Mouse (Mus musculus) CH12.LX (cell line): Measurements from ENCODE around the gene Cryzl1. TPM values are rescaled to one million over a fixed set of nuclear protein-coding genes. Genes with fewer than 3 reads are reported as not detected.
A peak's percentile ranks its signal among the peaks of the same experiment; 100 is the strongest.

Source experiments
- DNase-seq: peaks from one replicate; pipeline ENCODE4 v3.0.0-alpha.2; 2013; ENCODE audit errors: extremely low read depth
- H3K27ac ChIP-seq: 2 replicates; pipeline ENCODE4 v1.5.1; 2012; ENCODE audit warnings: low read depth, mild to moderate bottlenecking, control low read depth, moderate library complexity; ENCODE audit not compliant: insufficient read depth
- H3K27me3 ChIP-seq: replicated peaks from 2 replicates; pipeline ENCODE3; 2012; ENCODE audit warnings: inconsistent platforms
- H3K36me3 ChIP-seq, 2 experiments: replicated peaks in 1 of 2; 2 replicates each; pipeline versions ENCODE3 to v1.6.1; 2012; ENCODE audit warnings: inconsistent platforms in 1 of 2, low read length in 1 of 2, mild to moderate bottlenecking in 1 of 2, mixed read lengths in 1 of 2, moderate library complexity in 1 of 2; ENCODE audit not compliant: control insufficient read depth in 1 of 2, insufficient read depth in 1 of 2
- H3K4me1 ChIP-seq, 2 experiments: 2 replicates each; pipeline ENCODE4 v1.6.1; 2012; ENCODE audit warnings: inconsistent platforms in 1 of 2, moderate library complexity in 1 of 2; ENCODE audit not compliant: insufficient read depth in 2 of 2, control insufficient read depth in 1 of 2
- H3K4me2 ChIP-seq: 2 replicates; pipeline ENCODE4 v1.6.1; 2012; ENCODE audit warnings: low read depth, mild to moderate bottlenecking, control low read depth; ENCODE audit not compliant: poor library complexity, insufficient read depth, severe bottlenecking
- H3K4me3 ChIP-seq, 3 experiments: fragments of 150-350 bp in 1 of 3; sonication (generic) in 1 of 3; replicated peaks in 1 of 3; 2 replicates each; pipeline versions ENCODE3 to v1.5.1; 2011 to 2012; ENCODE audit warnings: low read depth in 2 of 3, low read length in 2 of 3, mild to moderate bottlenecking in 2 of 3, moderate library complexity in 2 of 3, control low read depth in 1 of 3, improper control_type of control experiment in 1 of 3, inconsistent platforms in 1 of 3, mixed read lengths in 1 of 3; ENCODE audit not compliant: poor library complexity in 1 of 3
- H3K79me2 ChIP-seq: replicated peaks from 2 replicates; pipeline ENCODE4 v1.6.1; 2012; ENCODE audit warnings: mild to moderate bottlenecking, moderate library complexity; ENCODE audit not compliant: control insufficient read depth, poor library complexity, insufficient read depth, severe bottlenecking; ENCODE audit errors: extremely low read depth
- H3K9ac ChIP-seq: 2 replicates; pipeline ENCODE4 v1.6.1; 2012; ENCODE audit warnings: low read depth, mild to moderate bottlenecking, control low read depth, moderate library complexity; ENCODE audit not compliant: insufficient read depth
- H3K9me3 ChIP-seq: replicated peaks from 2 replicates; pipeline ENCODE3; 2012; ENCODE audit warnings: low read length, inconsistent platforms, mixed read lengths
- BHLHE40 ChIP-seq: IDR thresholded peaks from 2 replicates; pipeline ENCODE4 v1.6.1; 2011; ENCODE audit warnings: mild to moderate bottlenecking, low read depth, low read length, improper control_type of control experiment
- CHD2 ChIP-seq: IDR thresholded peaks from 2 replicates; pipeline ENCODE4 v1.6.1; 2011; ENCODE audit warnings: low read length, improper control_type of control experiment
- CTCF ChIP-seq, 2 experiments: IDR thresholded peaks in 1 of 2; conservative IDR thresholded peaks in 1 of 2; 2 replicates each; pipeline ENCODE4 v1.5.1; 2011 to 2012; ENCODE audit warnings: low read depth in 2 of 2, low read length in 2 of 2, improper control_type of control experiment in 1 of 2, inconsistent platforms in 1 of 2, mild to moderate bottlenecking in 1 of 2, moderate library complexity in 1 of 2
- E2F4 ChIP-seq: IDR thresholded peaks from 2 replicates; pipeline ENCODE4 v1.6.1; 2011; ENCODE audit warnings: low read depth, low read length, improper control_type of control experiment; ENCODE audit not compliant: insufficient replicate concordance
- ELF1 ChIP-seq: IDR thresholded peaks from 2 replicates; pipeline ENCODE4 v1.6.1; 2014; ENCODE audit warnings: low read depth, mild to moderate bottlenecking, inconsistent platforms, low read length, improper control_type of control experiment
- EP300 ChIP-seq: IDR thresholded peaks from 2 replicates; pipeline ENCODE4 v1.6.1; 2011; ENCODE audit warnings: low read length, improper control_type of control experiment
- GABPA ChIP-seq: IDR thresholded peaks from 2 replicates; pipeline ENCODE4 v1.6.1; 2012; ENCODE audit warnings: low read depth, low read length, improper control_type of control experiment, inconsistent platforms; ENCODE audit not compliant: insufficient replicate concordance
- IRF4 ChIP-seq: IDR thresholded peaks from 2 replicates; pipeline ENCODE4 v1.6.1; 2014; ENCODE audit warnings: low read depth, mild to moderate bottlenecking, inconsistent platforms, low read length, improper control_type of control experiment
- JUN ChIP-seq: IDR thresholded peaks from 2 replicates; pipeline ENCODE4 v1.6.1; 2011; ENCODE audit warnings: low read depth, mild to moderate bottlenecking, low read length, improper control_type of control experiment, moderate library complexity; ENCODE audit not compliant: insufficient read depth
- JUND ChIP-seq: conservative IDR thresholded peaks from 2 replicates; pipeline ENCODE4 v1.6.1; 2011; ENCODE audit warnings: low read depth, low read length, improper control_type of control experiment
- KAT2A ChIP-seq: IDR thresholded peaks from 2 replicates; pipeline ENCODE4 v1.6.1; 2012; ENCODE audit warnings: low read length, improper control_type of control experiment, inconsistent platforms; ENCODE audit not compliant: insufficient replicate concordance
- MAX ChIP-seq: IDR thresholded peaks from 2 replicates; pipeline ENCODE4 v1.6.1; 2011; ENCODE audit warnings: low read length, improper control_type of control experiment
- MAZ ChIP-seq: IDR thresholded peaks from 2 replicates; pipeline ENCODE4 v1.6.1; 2012; ENCODE audit warnings: low read depth, mild to moderate bottlenecking, inconsistent platforms, low read length, improper control_type of control experiment, moderate library complexity
- MEF2A ChIP-seq: IDR thresholded peaks from 2 replicates; pipeline ENCODE4 v1.6.1; 2014; ENCODE audit warnings: low read depth, mild to moderate bottlenecking, inconsistent platforms, low read length, improper control_type of control experiment, borderline replicate concordance
- MXI1 ChIP-seq: IDR thresholded peaks from 2 replicates; pipeline ENCODE4 v1.6.1; 2011; ENCODE audit warnings: mild to moderate bottlenecking, low read depth, low read length, improper control_type of control experiment
- MYC ChIP-seq: IDR thresholded peaks from 2 replicates; pipeline ENCODE4 v1.6.1; 2011; ENCODE audit warnings: low read depth, mild to moderate bottlenecking, improper control_type of control experiment, low read length
- POLR2A ChIP-seq: IDR thresholded peaks from 2 replicates; pipeline ENCODE4 v1.6.1; 2011; ENCODE audit warnings: low read depth, mild to moderate bottlenecking, improper control_type of control experiment, low read length
- RAD21 ChIP-seq: IDR thresholded peaks from 2 replicates; pipeline ENCODE4 v1.6.1; 2011; ENCODE audit warnings: low read depth, mild to moderate bottlenecking, low read length, improper control_type of control experiment, moderate library complexity
- RCOR1 ChIP-seq: conservative IDR thresholded peaks from 2 replicates; pipeline ENCODE4 v1.6.1; 2012; ENCODE audit warnings: low read depth, mild to moderate bottlenecking, inconsistent platforms, low read length, improper control_type of control experiment
- TCF12 ChIP-seq: IDR thresholded peaks from 2 replicates; pipeline ENCODE4 v1.6.1; 2014; ENCODE audit warnings: low read depth, mild to moderate bottlenecking, inconsistent platforms, low read length, improper control_type of control experiment
- UBTF ChIP-seq: IDR thresholded peaks from 2 replicates; pipeline ENCODE4 v1.6.1; 2012; ENCODE audit warnings: low read depth, mild to moderate bottlenecking, inconsistent platforms, low read length, improper control_type of control experiment, moderate library complexity
- USF1 ChIP-seq: IDR thresholded peaks from 2 replicates; pipeline ENCODE4 v1.6.1; 2014; ENCODE audit warnings: low read depth, mild to moderate bottlenecking, inconsistent platforms, low read length, improper control_type of control experiment
- dilution Hi-C: fragments of 300-500 bp; cut with MboI; formaldehyde crosslinking; loops from 2 replicates; pipeline ENCODE4 v1.14.3; 2020; ENCODE audit warnings: low sequenced_read_pairs; ENCODE audit not compliant: extremely low pct_unique_long_range_greater_than_20kb, extremely low pct_ligation_motif_present
- in situ Hi-C: fragments of 300-500 bp; cut with MboI; formaldehyde crosslinking; loops from 3 replicates; pipeline ENCODE4 v1.14.3; 2019; ENCODE audit warnings: low sequenced_read_pairs, low pct_ligation_motif_present, low pct_unique_long_range_greater_than_20kb, mixed read lengths
- polyA plus RNA-seq: library from polyadenylated mRNA; unstranded; fragments of >175 nt; gene quantifications from 2 replicates; pipeline ENCODE4 v1.2.1, GENCODE M21; 2012; ENCODE audit warnings: low read depth; ENCODE audit not compliant: insufficient read length
- total RNA-seq, 2 experiments: library from RNA; depleted of rRNA; stranded (reverse); fragments of 300-350 nt in 1 of 2; fragments of >200 nt in 1 of 2; gene quantifications; 2 replicates each; pipeline ENCODE4 v1.2.3; 2012 to 2014

Cryzl1 gene
- total and polyA plus RNA-seq, 3 experiments: 105 to 115 (median 111) TPM

GRCm38 (mm10) chr16:91746101-91746950, 17.6 kb upstream of the Cryzl1 start:
- H3K36me3 ChIP-seq: peaks cover 0 to 32% of the 10 kb centered on the region in 2 experiments
- dilution Hi-C loops: no loop called here
- peaks cover 11 to 22% of the 10 kb centered on the region in 2 experiments for H3K4me1 ChIP-seq
- H3K79me2 ChIP-seq: peaks cover 7% of the 10 kb centered on the region; the same call in 1 of the 2 replicates
- in situ Hi-C loops: no loop called here
- peak; percentile 64 for DNase-seq
- no peaks in the 10 kb centered on the region for H3K9me3 ChIP-seq
- no peak overlapping the region for H3K9ac ChIP-seq
- H3K4me2 ChIP-seq: no peak overlapping the region
- peak overlapping the region in 1 of 3 experiments; percentile 35 for H3K4me3 ChIP-seq
- TF ChIP-seq RAD21 (no peak), E2F4 (no peak), EP300 (peak; percentile 42; the same call in 1 of the 2 replicates), BHLHE40 (no peak), RCOR1 (no peak), UBTF (no peak), ELF1 (peak; percentile 35; the same call in 1 of the 2 replicates), GABPA (no peak), MAZ (no peak), JUN (no peak), MEF2A (0 out of 2 replicates have a peak, but pooled peaks have one; percentile 49), IRF4 (0 out of 2 replicates have a peak, but pooled peaks have one; percentile 12), TCF12 (0 out of 2 replicates have a peak, but pooled peaks have one; percentile 10), JUND (no peak)
- 0 out of 2 replicates have a peak overlapping the region, but pooled peaks have one; percentile 1 for H3K27ac ChIP-seq
- no peaks in the 10 kb centered on the region for H3K27me3 ChIP-seq

GRCm38 (mm10) chr16:91743055-91743454, 14.3 kb upstream of the Cryzl1 start:
- peaks cover 0 to 32% of the 10 kb centered on the region in 2 experiments for H3K36me3 ChIP-seq
- no peaks in the 10 kb centered on the region for H3K27me3 ChIP-seq
- dilution Hi-C loops (no loop called here), in situ Hi-C loops (no loop called here)
- peaks cover 13% of the 10 kb centered on the region; the same call in 1 of the 2 replicates for H3K79me2 ChIP-seq
- TF ChIP-seq MAX: no peak
- TF ChIP-seq RCOR1: no peak
- no peak for TF ChIP-seq E2F4
- no peak for TF ChIP-seq IRF4
- no peak for TF ChIP-seq POLR2A
- no peak for TF ChIP-seq BHLHE40
- TF ChIP-seq CTCF (conservative IDR thresholded peaks at IDR 0.05 in 1 of 2, IDR thresholded peaks at IDR 0.05 in 1 of 2; ENCODE audit: low read depth in 2 of 2, low read length in 2 of 2): no peak
- no peak for TF ChIP-seq UBTF
- no peak for TF ChIP-seq KAT2A
- TF ChIP-seq USF1: no peak
- TF ChIP-seq MXI1: no peak
- TF ChIP-seq MYC: no peak
- TF ChIP-seq CHD2: no peak
- no peak for TF ChIP-seq GABPA
- no peak for DNase-seq
- H3K4me3 ChIP-seq: no peak overlapping the region
- H3K4me2 ChIP-seq: no peak overlapping the region
- H3K27ac ChIP-seq: no peak overlapping the region
- no peak overlapping the region for H3K9ac ChIP-seq
- H3K9me3 ChIP-seq: no peaks in the 10 kb centered on the region
- H3K4me1 ChIP-seq: peaks cover 17 to 53% of the 10 kb centered on the region in 2 experiments
